11 mouse cellular contexts compared by ENCODE assay signal in genomic region chrX:163827461-163827860, GRCm38 (mm10).
A peak's percentile ranks its signal among the peaks of the same experiment; 100 is the strongest.
DNase-seq lines count a peak whose midpoint lies in the region; ATAC-seq and TF ChIP-seq lines count a peak whose summit lies in the region.
"Had no signal": no experiment of that assay in that cellular context is flagged by ENCODE, and none has a peak within 500 bp of the region (broad histone marks: within the 10 kb centered on the region; RNA-seq: fewer than 3 reads in every experiment).

No protein-coding gene starts in this region.

- peak; percentile 4 to 9 for DNase-seq in cerebellum, adult 18-20 months
- no peak for DNase-seq in cerebellum, adult 9-11 months
- DNase-seq in layer of hippocampus, adult 2 months (ENCODE audit: low spot score in 2 of 2): no peak
- DNase-seq in layer of hippocampus, postnatal 25 days (ENCODE audit: extremely low spot score in 1 of 2, low spot score in 1 of 2): no peak
- peak; percentile 19 for DNase-seq in adipocyte (ENCODE audit: low spot score)
- no peak for DNase-seq in layer of hippocampus, adult 9-10 months (ENCODE audit: low spot score)
- DNase-seq: cerebellum, adult 9-10 months had no signal

- no peak overlapping the region for H3K27ac ChIP-seq in layer of hippocampus, adult 2 months
- H3K27ac ChIP-seq: heart, embryonic 13.5 days; limb, embryonic 15.5 days had no signal

- H3K4me3 ChIP-seq in layer of hippocampus, adult 2 months: no peak overlapping the region
- H3K4me3 ChIP-seq: heart, embryonic 13.5 days; limb, embryonic 15.5 days had no signal

- peak; percentile 56 for ATAC-seq in monocyte, adult 5-6 weeks (replicated peaks; ENCODE audit: insufficient number of reproducible peaks, low FRiP score, low TSS enrichment, poor library complexity, severe bottlenecking)
- ATAC-seq in activated CD4-positive, CD25-positive, alpha-beta regulatory T cell, adult 4 months: no peak

- TF ChIP-seq CTCF in layer of hippocampus, adult 2 months (conservative IDR thresholded peaks at IDR 0.05): peak; percentile 53

Comparison
In these comparisons a context has a peak if more than half of its experiments do, and no peak if none do; other contexts are left out.
1. DNase-seq: peak in cerebellum, adult 18-20 months (2 of 2) and adipocyte (single experiment); none in cerebellum, adult 9-11 months (single experiment), layer of hippocampus, adult 2 months (0 of 2), layer of hippocampus, postnatal 25 days (0 of 2) and layer of hippocampus, adult 9-10 months (single experiment).